Mouse (Mus musculus): ENCODE measurements around the gene Txnip. TPM values are rescaled to one million over a fixed set of nuclear protein-coding genes. Genes with fewer than 3 reads are reported as not detected.
A peak's percentile ranks its signal among the peaks of the same experiment; 100 is the strongest.

Txnip gene
- polyA plus RNA-seq, 1 experiment from 2014 or later = 502 TPM

DNA sequence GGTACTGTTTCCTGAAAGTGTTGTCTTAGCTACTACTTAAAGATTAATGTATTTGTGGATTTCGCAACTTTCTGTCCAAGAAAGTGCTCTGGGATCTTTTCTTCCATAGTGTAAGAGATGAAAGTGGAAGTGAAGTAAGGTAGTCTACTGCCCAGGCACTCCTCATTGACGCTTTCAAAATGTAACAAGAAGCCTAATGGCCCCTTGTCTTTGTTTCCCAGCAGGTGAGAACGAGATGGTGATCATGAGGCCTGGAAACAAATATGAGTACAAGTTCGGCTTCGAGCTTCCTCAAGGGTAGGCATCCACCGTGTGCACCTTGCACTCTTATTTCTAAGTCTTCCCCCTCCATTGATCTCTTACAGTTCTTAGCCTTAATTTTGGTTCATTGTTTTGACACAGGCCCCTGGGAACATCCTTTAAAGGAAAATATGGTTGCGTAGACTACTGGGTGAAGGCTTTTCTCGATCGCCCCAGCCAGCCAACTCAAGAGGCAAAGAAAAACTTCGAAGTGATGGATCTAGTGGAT is 975 bp downstream of the Txnip start:
- H3K4me2 ChIP-seq (replicated peaks; ENCODE audit: low read depth, low read length) = peak overlapping the region; percentile 62
- H3K9me3 ChIP-seq (ENCODE audit: low read length) = no peaks in the 10 kb centered on the region
- no peaks in the 10 kb centered on the region for H3K27me3 ChIP-seq (replicated peaks; ENCODE audit: insufficient read depth, low read length)
- H3K9ac ChIP-seq (replicated peaks; ENCODE audit: low read depth) = peak overlapping the region; percentile 100
- no peak for ATAC-seq
- peaks cover 29% of the 10 kb centered on the region for H3K36me3 ChIP-seq (ENCODE audit: insufficient read depth, low read length)
- TF ChIP-seq EP300 (IDR thresholded peaks at IDR 0.05) (peak; percentile 49), CTCF (IDR thresholded peaks at IDR 0.05) (no peak)
- H3K4me1 ChIP-seq (ENCODE audit: insufficient read depth, low read depth, low read length) = peaks cover 9% of the 10 kb centered on the region; the same call in 1 of the 2 replicates
- H3K4me3 ChIP-seq (ENCODE audit: low read depth, low read length) = peak overlapping the region; percentile 90
- DNase-seq (ENCODE audit: low spot score) = peak; percentile 63
- peak overlapping the region; percentile 99 for H3K27ac ChIP-seq (ENCODE audit: low read length)
- 9% methylated on average over 10 of the region's 10 CpGs for WGBS

GRCm38 (mm10) chr3:96559398-96559910 is 1.7 kb downstream of the Txnip start:
- 29% methylated on average over 12 of the region's 12 CpGs for WGBS
- ATAC-seq = no peak
- peak; percentile 47 for DNase-seq (ENCODE audit: low spot score)
- Histone ChIP-seq H3K9me3 (ENCODE audit: low read length) (no peaks in the 10 kb centered on the region), H3K36me3 (ENCODE audit: insufficient read depth, low read length) (peaks cover 29% of the 10 kb centered on the region), H3K27me3 (replicated peaks; ENCODE audit: insufficient read depth, low read length) (no peaks in the 10 kb centered on the region), H3K4me2 (replicated peaks; ENCODE audit: low read depth, low read length) (peak overlapping the region; percentile 62), H3K27ac (ENCODE audit: low read length) (peak overlapping the region; percentile 99), H3K4me1 (ENCODE audit: insufficient read depth, low read depth, low read length) (peaks cover 11% of the 10 kb centered on the region; the same call in 1 of the 2 replicates), H3K4me3 (ENCODE audit: low read depth, low read length) (peak overlapping the region; percentile 90), H3K9ac (replicated peaks; ENCODE audit: low read depth) (peak overlapping the region; percentile 100)
- TF ChIP-seq CTCF (IDR thresholded peaks at IDR 0.05) = no peak

GRCm38 (mm10) chr3:96559911-96560850 is 2.4 kb downstream of the Txnip start:
- H3K4me1 ChIP-seq (ENCODE audit: insufficient read depth, low read depth, low read length) = peaks cover 16% of the 10 kb centered on the region; the same call in 1 of the 2 replicates
- H3K4me2 ChIP-seq (replicated peaks; ENCODE audit: low read depth, low read length) = peak overlapping the region; percentile 62
- H3K36me3 ChIP-seq (ENCODE audit: insufficient read depth, low read length) = peaks cover 29% of the 10 kb centered on the region
- peak overlapping the region; percentile 100 for H3K9ac ChIP-seq (replicated peaks; ENCODE audit: low read depth)
- H3K27me3 ChIP-seq (replicated peaks; ENCODE audit: insufficient read depth, low read length) = no peaks in the 10 kb centered on the region
- 29% methylated on average over 23 of the region's 23 CpGs for WGBS
- ATAC-seq (no peak), DNase-seq (ENCODE audit: low spot score) (peak; percentile 56)
- H3K9me3 ChIP-seq (ENCODE audit: low read length) = no peaks in the 10 kb centered on the region
- H3K4me3 ChIP-seq (ENCODE audit: low read depth, low read length) = peak overlapping the region; percentile 90
- TF ChIP-seq CTCF (IDR thresholded peaks at IDR 0.05) (no peak), EP300 (IDR thresholded peaks at IDR 0.05) (no peak)
- peak overlapping the region; percentile 99 for H3K27ac ChIP-seq (ENCODE audit: low read length)

DNA sequence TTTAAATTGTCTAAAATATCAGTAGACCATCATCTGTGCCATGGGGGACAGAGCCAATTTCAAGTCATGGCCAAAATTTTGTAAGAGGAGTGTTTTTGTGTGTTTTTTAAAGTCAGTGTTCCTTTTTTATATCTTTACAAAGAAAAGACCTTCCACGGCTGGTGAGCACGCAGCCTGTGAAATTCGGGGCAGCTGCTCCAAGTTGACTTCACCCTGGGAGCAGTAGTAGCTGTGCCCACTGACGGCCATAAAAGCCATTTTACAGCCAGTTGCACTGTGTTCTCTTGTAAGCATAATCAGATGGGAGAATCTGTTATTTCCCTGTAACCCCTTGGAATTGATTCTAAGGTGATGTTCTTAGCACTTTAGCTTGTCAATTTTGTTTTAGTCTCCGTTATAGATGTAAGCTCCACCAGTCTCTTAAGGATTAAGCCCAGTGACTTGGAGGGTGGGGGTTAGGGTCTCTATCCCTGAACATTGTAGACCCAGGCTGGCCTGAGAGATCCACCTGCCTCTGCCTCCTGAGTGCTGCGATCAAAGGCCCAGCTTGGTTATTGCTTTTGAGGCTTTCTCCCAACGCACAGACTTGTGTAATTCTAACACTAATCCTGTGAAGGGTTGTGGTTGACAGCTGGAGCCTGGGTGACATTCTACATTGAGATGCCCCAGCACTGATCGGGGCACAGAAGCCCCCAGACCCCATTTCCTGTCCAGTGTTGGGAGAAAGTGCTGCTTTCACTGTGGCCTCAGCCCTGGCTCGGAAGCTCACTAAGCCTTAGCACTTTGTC is 3.3 kb downstream of the Txnip start:
- Histone ChIP-seq H3K4me2 (replicated peaks; ENCODE audit: low read depth, low read length) (peak overlapping the region; percentile 62), H3K9ac (replicated peaks; ENCODE audit: low read depth) (peak overlapping the region; percentile 100), H3K27ac (ENCODE audit: low read length) (peak overlapping the region; percentile 99), H3K4me3 (ENCODE audit: low read depth, low read length) (peak overlapping the region; percentile 90), H3K9me3 (ENCODE audit: low read length) (no peaks in the 10 kb centered on the region), H3K27me3 (replicated peaks; ENCODE audit: insufficient read depth, low read length) (no peaks in the 10 kb centered on the region), H3K4me1 (ENCODE audit: insufficient read depth, low read depth, low read length) (peaks cover 10% of the 10 kb centered on the region; the same call in 1 of the 2 replicates), H3K36me3 (ENCODE audit: insufficient read depth, low read length) (peaks cover 29% of the 10 kb centered on the region)
- ATAC-seq = no peak
- WGBS = 51% methylated on average over 9 of the region's 9 CpGs
- DNase-seq (ENCODE audit: low spot score) = no peak
- TF ChIP-seq EP300 (IDR thresholded peaks at IDR 0.05) = peak; percentile 23
- no peak for TF ChIP-seq CTCF (IDR thresholded peaks at IDR 0.05)

- 26% methylated on average over 10 of the region's 10 CpGs for WGBS
- H3K36me3 ChIP-seq (ENCODE audit: insufficient read depth, low read length) = peaks cover 29% of the 10 kb centered on the region
- no peaks in the 10 kb centered on the region for H3K9me3 ChIP-seq (ENCODE audit: low read length)
- peak overlapping the region; percentile 90 for H3K4me3 ChIP-seq (ENCODE audit: low read depth, low read length)
- DNase-seq (ENCODE audit: low spot score) (peak; percentile 81), ATAC-seq (peak; percentile 13; the same call in 1 of the 2 replicates)
- no peaks in the 10 kb centered on the region for H3K27me3 ChIP-seq (replicated peaks; ENCODE audit: insufficient read depth, low read length)
- peak overlapping the region; percentile 62 for H3K4me2 ChIP-seq (replicated peaks; ENCODE audit: low read depth, low read length)
- peaks cover 8% of the 10 kb centered on the region; the same call in 1 of the 2 replicates for H3K4me1 ChIP-seq (ENCODE audit: insufficient read depth, low read depth, low read length)
- peak overlapping the region; percentile 99 for H3K27ac ChIP-seq (ENCODE audit: low read length)
- peak overlapping the region; percentile 100 for H3K9ac ChIP-seq (replicated peaks; ENCODE audit: low read depth)
- peak; percentile 56; the same call in 1 of the 2 replicates for TF ChIP-seq EP300 (IDR thresholded peaks at IDR 0.05)
- no peak for TF ChIP-seq CTCF (IDR thresholded peaks at IDR 0.05)
These were observed 4.4 kb downstream of the Txnip start for GRCm38 (mm10) chr3:96561946-96562681.
